ENCODE assay signal across 8 mouse cellular contexts in genomic region chr14:30626756-30627742, GRCm38 (mm10). TPM values are rescaled to one million over a fixed set of nuclear protein-coding genes. Genes with fewer than 3 reads are reported as not detected.
A peak's percentile ranks its signal among the peaks of the same experiment; 100 is the strongest.
DNase-seq lines count a peak whose midpoint lies in the region; ATAC-seq and TF ChIP-seq lines count a peak whose summit lies in the region.

No protein-coding gene starts in this region.

- H3K4me1 ChIP-seq in E14TG2a.4 (replicated peaks; ENCODE audit: low read depth, low read length) = peaks cover 56% of the 10 kb centered on the region
- H3K4me1 ChIP-seq in heart, postnatal 0 days (ENCODE audit: control insufficient read depth, insufficient read depth) = peaks cover 13% of the 10 kb centered on the region; the same call in 1 of the 2 replicates

- H3K4me2 ChIP-seq in heart, postnatal 0 days (ENCODE audit: low read depth, low read length) = peak overlapping the region; percentile 92

- H3K27ac ChIP-seq in gastrocnemius, adult 2 months = peak overlapping the region; percentile 84
- H3K27ac ChIP-seq in heart, postnatal 0 days (ENCODE audit: low read depth) = peak overlapping the region; percentile 54

- H3K27me3 ChIP-seq in E14TG2a.4 (ENCODE audit: insufficient read depth, low read length) = peaks cover 64% of the 10 kb centered on the region
- no peaks in the 10 kb centered on the region for H3K27me3 ChIP-seq in heart, postnatal 0 days (ENCODE audit: control insufficient read depth, insufficient read depth, low read length)

- 64% methylated on average over 12 of the region's 12 CpGs for WGBS in heart, postnatal 0 days

- H3K36me3 ChIP-seq in E14TG2a.4 (ENCODE audit: insufficient read depth, low read length) = no peaks in the 10 kb centered on the region
- no peaks in the 10 kb centered on the region for H3K36me3 ChIP-seq in heart, postnatal 0 days (replicated peaks; ENCODE audit: control insufficient read depth, insufficient read depth, low read length)

- no peak for ATAC-seq in heart, postnatal 0 days (ENCODE audit: insufficient read depth, low read depth)
- ATAC-seq in megakaryocyte progenitor cell, adult 5-6 weeks (replicated peaks; ENCODE audit: poor library complexity) = peak; percentile 49
- ATAC-seq in erythroid progenitor cell, adult 5-6 weeks (replicated peaks; ENCODE audit: low FRiP score, poor library complexity, severe bottlenecking) = no peak

- H3K4me3 ChIP-seq in gastrocnemius, adult 2 months = peak overlapping the region; percentile 88
- H3K4me3 ChIP-seq in E14TG2a.4 (replicated peaks; ENCODE audit: low read length) = peak overlapping the region; percentile 91
- H3K4me3 ChIP-seq in heart, postnatal 0 days (ENCODE audit: low read depth, low read length) = peak overlapping the region; percentile 65

- TF ChIP-seq EP300 in heart, postnatal 0 days (IDR thresholded peaks at IDR 0.05; ENCODE audit: low read depth) = no peak

- no peaks in the 10 kb centered on the region for H3K9me3 ChIP-seq in E14TG2a.4 (ENCODE audit: low read length)
- H3K9me3 ChIP-seq in heart, postnatal 0 days (replicated peaks; ENCODE audit: control insufficient read depth, low read length) = no peaks in the 10 kb centered on the region

- intact Hi-C loops in gastrocnemius, adult 2 months (cut with DNase I) = no loop called here
- intact Hi-C loops in gastrocnemius, postnatal 14 days (cut with DNase I; ENCODE audit: low total_unique reads) = no loop called here

- H3K9ac ChIP-seq in heart, postnatal 0 days (replicated peaks; ENCODE audit: low read depth, low read length) = peak overlapping the region; percentile 57; the same call in 1 of the 2 replicates

- no peak for TF ChIP-seq CTCF in gastrocnemius, adult 2 months (IDR thresholded peaks at IDR 0.05)
- TF ChIP-seq CTCF in E14TG2a.4 (conservative IDR thresholded peaks at IDR 0.05; ENCODE audit: low read length) = no peak
- no peak for TF ChIP-seq CTCF in heart, postnatal 0 days (IDR thresholded peaks at IDR 0.05; ENCODE audit: low read depth)

- no peak for DNase-seq in gastrocnemius, adult 2 months
- no peak for DNase-seq in gastrocnemius, postnatal 14 days
- DNase-seq in heart, postnatal 0 days (ENCODE audit: low spot score) = no peak
- DNase-seq in c-Kit-positive CD71-positive TER-119-positive erythroid progenitor cells, embryonic 14.5 days (ENCODE audit: low spot score) = no peak
- no peak for DNase-seq in kidney, adult 11 months

RNA-seq across cellular contexts. Expression of gene Prkcd, which starts 1.0 kb away (rescaled TPM):
- total RNA-seq in gastrocnemius, adult 2 months (2021) = 10 to 100 TPM in 1 of 2 experiments, 1 to 10 TPM in 1; 5.6 to 14.8 TPM
- 1 to 10 TPM; 7.8 to 9.1 TPM for total RNA-seq in gastrocnemius, postnatal 14 days (2021)
- 19.3 and 30.1 TPM in 2 replicates for total RNA-seq in heart, postnatal 0 days (2014; rRNA removed; ENCODE audit: low replicate concordance)
- polyA plus RNA-seq in heart, postnatal 0 days (2015; fragmentation: Nextera tagmentation; extraction: Ambion mirVana) = 14.9 and 15.8 TPM in 2 replicates
- total RNA-seq in megakaryocyte progenitor cell, adult 5-6 weeks (2015) = 71.8 and 84.3 TPM in 2 replicates
- 106 and 118 TPM in 2 replicates for total RNA-seq in megakaryocyte progenitor cell, adult 5-6 weeks (2017)
- total RNA-seq in erythroid progenitor cell, adult 5-6 weeks (2015; ENCODE audit: low replicate concordance) = 32.4 and 35.2 TPM in 2 replicates
- 19.5 and 35.7 TPM in 2 replicates for total RNA-seq in erythroid progenitor cell, adult 5-6 weeks (2017; ENCODE audit: low replicate concordance)

RNA-seq across cellular contexts. Expression of gene Rft1, which starts 27.1 kb away (rescaled TPM):
- 1 to 10 TPM; 4.9 to 5.5 TPM for total RNA-seq in gastrocnemius, adult 2 months (2021)
- total RNA-seq in gastrocnemius, postnatal 14 days (2021) = 1 to 10 TPM; 5.5 to 6.7 TPM
- 13.3 and 17.6 TPM in 2 replicates for total RNA-seq in heart, postnatal 0 days (2014; rRNA removed; ENCODE audit: low replicate concordance)
- 10.4 and 11.0 TPM in 2 replicates for polyA plus RNA-seq in heart, postnatal 0 days (2015; fragmentation: Nextera tagmentation; extraction: Ambion mirVana)
- total RNA-seq in megakaryocyte progenitor cell, adult 5-6 weeks (2015) = 12.3 and 12.7 TPM in 2 replicates
- 13.0 and 16.5 TPM in 2 replicates for total RNA-seq in megakaryocyte progenitor cell, adult 5-6 weeks (2017)
- total RNA-seq in erythroid progenitor cell, adult 5-6 weeks (2015; ENCODE audit: low replicate concordance) = 2.1 and 2.9 TPM in 2 replicates
- total RNA-seq in erythroid progenitor cell, adult 5-6 weeks (2017; ENCODE audit: low replicate concordance) = 2.1 and 4.5 TPM in 2 replicates
